Mouse (Mus musculus) stomach, embryonic 16.5 days (tissue): ENCODE measurements around the gene Ifnab. TPM values are rescaled to one million over a fixed set of nuclear protein-coding genes. Genes with fewer than 3 reads are reported as not detected.

Experiments
- ATAC-seq: fragments of 200-750 bp; cut with Nextera tagmentation; 2 replicates; pipeline ENCODE4 v1.8.0; 2017; ENCODE audit warnings: moderate number of reproducible peaks, moderate TSS enrichment; ENCODE audit not compliant: insufficient read depth, low FRiP score
- H3K27ac ChIP-seq: fragments of 300-500 bp; sonication (generic); 2 replicates; pipeline ENCODE4 v1.5.1; 2014; ENCODE audit warnings: low read length
- H3K27me3 ChIP-seq: fragments of 300-500 bp; sonication (generic); 2 replicates; pipeline ENCODE4 v1.6.1; 2014; ENCODE audit warnings: low read length, control low read depth, mixed read lengths; ENCODE audit not compliant: control insufficient read depth, insufficient read depth
- H3K36me3 ChIP-seq: fragments of 300-500 bp; sonication (generic); 2 replicates; pipeline ENCODE4 v1.6.1; 2014; ENCODE audit warnings: low read length; ENCODE audit not compliant: control insufficient read depth, insufficient read depth
- H3K4me1 ChIP-seq: fragments of 300-500 bp; sonication (generic); 2 replicates; pipeline ENCODE4 v1.6.1; 2014; ENCODE audit warnings: low read length, control low read depth, mixed read lengths; ENCODE audit not compliant: control insufficient read depth, insufficient read depth
- H3K4me2 ChIP-seq: fragments of 300-500 bp; sonication (generic); 2 replicates; pipeline ENCODE4 v1.6.1; 2014; ENCODE audit warnings: low read depth, low read length, mixed read lengths
- H3K4me3 ChIP-seq: fragments of 300-500 bp; sonication (generic); replicated peaks from 2 replicates; pipeline ENCODE4 v1.5.1; 2014; ENCODE audit warnings: mild to moderate bottlenecking, low read length
- H3K9ac ChIP-seq: fragments of 300-500 bp; sonication (generic); 2 replicates; pipeline ENCODE4 v1.6.1; 2014; ENCODE audit warnings: low read length
- H3K9me3 ChIP-seq: fragments of 300-500 bp; sonication (generic); replicated peaks from 2 replicates; pipeline ENCODE4 v1.6.1; 2016; ENCODE audit warnings: low read length, control low read depth; ENCODE audit not compliant: control insufficient read depth
- WGBS: fragments of 180-500 bp; shearing (Covaris S2); extraction: QIAGEN DNeasy Blood & Tissue Kit; methylation state at CpG from one replicate; pipeline ENCODE4 v1.1.7; 2014; 5-methylcytosine and 5-hydroxymethylcytosine counted together
- polyA plus RNA-seq: library from polyadenylated mRNA; unstranded; fragments of >200 nt; fragmentation: Nextera tagmentation; extraction: Ambion mirVana; gene quantifications from 2 replicates; pipeline ENCODE4 v1.2.1, GENCODE M21; 2015

Ifnab gene
- polyA plus RNA-seq, 1 experiment from 2014 or later: not detected

GRCm38 (mm10) chr4:88641077-88641831 is 49.9 kb downstream of the Ifnab start:
- 17% methylated on average over 11 of the region's 11 CpGs for WGBS
- H3K36me3 ChIP-seq: no peaks in the 10 kb centered on the region
- ATAC-seq: peak; percentile 86
- no peaks in the 10 kb centered on the region for H3K9me3 ChIP-seq
- H3K27me3 ChIP-seq: no peaks in the 10 kb centered on the region
- H3K27ac ChIP-seq: no peak overlapping the region
- H3K9ac ChIP-seq: peak overlapping the region; percentile 49; the same call in 1 of the 2 replicates
- H3K4me2 ChIP-seq: peak overlapping the region; percentile 50
- H3K4me1 ChIP-seq: no peaks in the 10 kb centered on the region
- H3K4me3 ChIP-seq: peak overlapping the region; percentile 47

GRCm38 (mm10) chr4:88640704-88641076 is 50.5 kb downstream of the Ifnab start:
- ATAC-seq: no peak

More at GRCm38 (mm10) chr4:88640704-88641076, 50.5 kb downstream of the Ifnab start:
- Histone ChIP-seq H3K27me3 (no peaks in the 10 kb centered on the region), H3K9me3 (no peaks in the 10 kb centered on the region), H3K27ac (no peak overlapping the region), H3K36me3 (no peaks in the 10 kb centered on the region), H3K9ac (peak overlapping the region; percentile 49), H3K4me3 (peak overlapping the region; percentile 47), H3K4me2 (peak overlapping the region; percentile 50), H3K4me1 (no peaks in the 10 kb centered on the region)
- 53% methylated on average over 8 of the region's 8 CpGs for WGBS

Other genes with a start within 250 kb of the Ifnab start
- gene Ifnb1, start 168.6 kb downstream of the Ifnab start, polyA plus RNA-seq: not detected in 2 replicates
- not detected in 2 replicates for gene Ifna15, start 133.1 kb downstream of the Ifnab start, polyA plus RNA-seq
- not detected in 2 replicates for gene Ifna14, start 119.6 kb downstream of the Ifnab start, polyA plus RNA-seq
- gene Ifna9, start 99.0 kb downstream of the Ifnab start, polyA plus RNA-seq: not detected in 2 replicates
- not detected in 2 replicates for gene Ifna12, start 88.0 kb downstream of the Ifnab start, polyA plus RNA-seq
- not detected in 2 replicates for gene C87499, start 56.9 kb downstream of the Ifnab start, polyA plus RNA-seq
- gene Ifna13, start 46.9 kb downstream of the Ifnab start, polyA plus RNA-seq: not detected in 2 replicates
- not detected in 2 replicates for gene Ifna16, start 14.4 kb downstream of the Ifnab start, polyA plus RNA-seq
- not detected in 2 replicates for gene Ifna2, start 7.4 kb downstream of the Ifnab start, polyA plus RNA-seq
- gene Gm26566, start 30.4 kb upstream of the Ifnab start, polyA plus RNA-seq: 0.36 and 0.51 TPM in 2 replicates
- 83.6 and 87.9 TPM in 2 replicates for gene Klhl9, start 31.1 kb upstream of the Ifnab start, polyA plus RNA-seq
- not detected in 2 replicates for gene Gm13271, start 63.5 kb upstream of the Ifnab start, polyA plus RNA-seq
- 0.19 and 0.26 TPM in 2 replicates for gene Gm13283, start 68.8 kb upstream of the Ifnab start, polyA plus RNA-seq
- 0.59 and 0.89 TPM in 2 replicates for gene Gm13290, start 82.5 kb upstream of the Ifnab start, polyA plus RNA-seq
- not detected in 2 replicates for gene Gm13289, start 85.6 kb upstream of the Ifnab start, polyA plus RNA-seq
- gene Gm13272, start 88.5 kb upstream of the Ifnab start, polyA plus RNA-seq: 0.28 TPM in 1 of 2 replicates, not detected in the other
- 0.48 TPM in 1 of 2 replicates, not detected in the other for gene Ifnz, start 90.8 kb upstream of the Ifnab start, polyA plus RNA-seq
- gene Gm13276, start 94.3 kb upstream of the Ifnab start, polyA plus RNA-seq: not detected in 2 replicates
- gene Gm13277, start 97.3 kb upstream of the Ifnab start, polyA plus RNA-seq: not detected in 2 replicates
- not detected in 2 replicates for gene Gm13278, start 100.2 kb upstream of the Ifnab start, polyA plus RNA-seq
- not detected in 2 replicates for gene Gm13275, start 103.1 kb upstream of the Ifnab start, polyA plus RNA-seq
- gene Gm13279, start 106.0 kb upstream of the Ifnab start, polyA plus RNA-seq: not detected in 2 replicates
- gene Gm13285, start 108.3 kb upstream of the Ifnab start, polyA plus RNA-seq: 0.70 and 1.1 TPM in 2 replicates
- gene Gm13287, start 111.9 kb upstream of the Ifnab start, polyA plus RNA-seq: not detected in 2 replicates
- gene Gm13288, start 114.2 kb upstream of the Ifnab start, polyA plus RNA-seq: 0.06 and 0.15 TPM in 2 replicates
- gene Ifna7, start 124.9 kb upstream of the Ifnab start, polyA plus RNA-seq: not detected in 2 replicates
- not detected in 2 replicates for gene Ifna11, start 128.6 kb upstream of the Ifnab start, polyA plus RNA-seq
- not detected in 2 replicates for gene Ifna6, start 136.1 kb upstream of the Ifnab start, polyA plus RNA-seq
- gene Ifna5, start 144.2 kb upstream of the Ifnab start, polyA plus RNA-seq: not detected in 2 replicates
- gene Ifna4, start 150.5 kb upstream of the Ifnab start, polyA plus RNA-seq: not detected in 2 replicates
- gene Ifna1, start 158.7 kb upstream of the Ifnab start, polyA plus RNA-seq: not detected in 2 replicates
- gene Ifne, start 188.8 kb upstream of the Ifnab start, polyA plus RNA-seq: not detected in 2 replicates